Mouse (Mus musculus): ENCODE results near the gene Gm20503. TPM values are rescaled to one million over a fixed set of nuclear protein-coding genes. Genes with fewer than 3 reads are reported as not detected.

The Gm20503 gene
- 1 to 10 TPM in 1 of 2 experiments, not detected in 1; 6.5 TPM for total RNA-seq (2021)
- long read RNA-seq, partial matches to known transcripts, result 0 of 1 reads
- long read RNA-seq, other reads (novel, unspliced or antisense), result 1 of 1 reads

GRCm38 (mm10) chr4:59002948-59003805 is at the start of gene Gm20503:
TSS of gene Gm20503 (plus strand) at chr4:59003210.
- peak; percentile 86 to 92 for DNase-seq (ENCODE audit: low spot score in 2 of 2)

DNA sequence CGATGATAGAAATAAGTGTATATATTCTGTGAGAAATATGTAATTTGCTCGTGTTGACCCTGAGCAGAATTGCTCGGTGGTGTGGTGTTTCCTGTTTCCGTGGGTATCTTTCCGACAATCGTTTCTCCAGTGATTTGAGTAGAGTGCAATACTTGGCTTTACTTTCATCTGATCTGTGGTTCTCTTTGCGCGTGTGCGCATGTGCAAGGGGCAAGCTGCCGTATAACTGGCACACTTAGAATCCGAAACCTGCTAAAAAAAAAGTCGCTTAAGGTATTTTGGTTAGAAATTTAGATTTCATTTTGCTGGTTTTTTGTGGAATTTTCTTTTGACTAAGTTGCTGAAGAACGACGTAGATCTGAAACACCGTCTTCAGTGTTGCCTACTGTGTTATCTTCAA is 41.3 kb upstream of the Gm20503 start:
- DNase-seq (ENCODE audit: low spot score in 2 of 2), result no peak

GRCm38 (mm10) chr4:58963271-58963670 is 39.7 kb upstream of the Gm20503 start:
- DNase-seq (ENCODE audit: low spot score in 2 of 2), result no peak

DNA sequence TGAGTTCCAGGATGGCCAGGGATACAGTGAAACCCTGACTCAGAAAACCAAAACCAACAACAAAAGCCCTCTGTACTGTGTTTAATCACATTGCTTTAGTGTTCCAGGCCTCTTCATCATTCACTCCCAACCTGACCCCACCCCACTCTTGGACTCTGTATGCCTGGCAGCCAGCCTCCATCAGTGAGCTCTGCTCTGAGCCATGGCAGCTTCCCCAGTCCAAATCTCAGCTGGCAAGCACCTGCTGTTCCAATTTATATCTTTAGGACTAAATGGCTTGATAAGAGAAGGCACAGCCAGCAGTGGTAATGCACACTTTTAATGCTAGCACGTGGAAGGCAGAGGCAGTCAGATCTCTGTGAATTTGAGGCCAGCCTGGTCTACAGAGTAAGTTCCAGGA is 37.9 kb upstream of the Gm20503 start:
- DNase-seq (ENCODE audit: low spot score in 2 of 2), result no peak

- DNase-seq (ENCODE audit: low spot score in 2 of 2), result no peak
These were observed 32.3 kb upstream of the Gm20503 start for GRCm38 (mm10) chr4:58970678-58971077.

- no peak for DNase-seq (ENCODE audit: low spot score in 2 of 2)
These were observed 27.3 kb upstream of the Gm20503 start for GRCm38 (mm10) chr4:58975711-58976110.

- DNase-seq (ENCODE audit: low spot score in 2 of 2), result no peak
These were observed 21.6 kb upstream of the Gm20503 start for GRCm38 (mm10) chr4:58981421-58981820.

DNA sequence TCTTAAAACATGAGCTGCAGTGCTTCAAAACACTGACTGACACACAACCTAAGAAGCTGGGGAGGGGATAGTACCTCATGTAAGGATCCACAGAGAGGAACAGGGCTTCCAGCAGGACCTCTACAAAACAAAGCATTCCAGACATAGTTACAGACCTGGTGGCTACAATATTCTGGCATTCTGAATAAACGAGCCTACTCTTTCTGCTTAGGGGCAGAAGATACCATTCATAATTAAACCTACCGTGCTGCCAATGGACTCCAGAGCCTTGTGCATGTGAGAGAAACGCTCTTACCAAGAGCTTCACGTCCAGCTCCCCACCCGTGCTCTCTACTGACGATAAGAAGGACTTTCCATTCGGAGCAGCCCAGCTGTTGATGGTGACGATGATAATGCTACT is 20.2 kb upstream of the Gm20503 start:
- no peak for DNase-seq (ENCODE audit: low spot score in 2 of 2)

GRCm38 (mm10) chr4:58985157-58985648 is 17.8 kb upstream of the Gm20503 start:
- peak; percentile 88 to 89 for DNase-seq (ENCODE audit: low spot score in 2 of 2)

- DNase-seq (ENCODE audit: low spot score in 2 of 2), result peak; percentile 72 to 85
These were observed 16.3 kb upstream of the Gm20503 start, which contains the start of gene Ptgr1 for GRCm38 (mm10) chr4:58986540-58987190. TSS of gene Ptgr1 (minus strand) at chr4:58987119.

DNA sequence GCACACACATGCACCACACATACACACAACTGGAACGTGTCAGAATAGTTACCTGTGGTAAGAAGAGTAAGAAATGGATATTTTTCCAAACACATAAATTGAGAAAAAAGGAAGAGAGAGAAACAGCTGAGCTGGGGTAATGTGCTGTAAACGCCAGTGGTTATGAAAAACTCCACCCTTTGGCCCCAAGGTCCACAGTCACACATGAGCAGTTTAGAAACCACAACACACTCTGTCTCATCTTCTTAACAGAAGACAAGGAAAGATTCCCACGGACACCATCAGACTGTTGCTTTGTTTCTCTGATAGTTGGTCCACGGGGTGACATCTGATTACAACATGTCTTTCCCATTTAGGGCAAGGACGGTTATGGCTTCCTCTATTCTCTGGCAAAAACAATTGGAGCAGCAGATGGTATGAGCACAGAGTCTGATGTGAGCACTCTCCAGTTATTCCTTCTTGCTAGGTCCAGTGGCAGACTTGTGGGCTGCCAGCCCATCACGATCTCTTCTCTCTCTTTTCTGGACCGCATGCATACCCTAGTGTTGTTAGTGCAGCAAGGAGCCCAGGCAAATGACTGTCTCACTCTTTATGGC is 13.6 kb upstream of the Gm20503 start:
- no peak for DNase-seq (ENCODE audit: low spot score in 2 of 2)

DNA sequence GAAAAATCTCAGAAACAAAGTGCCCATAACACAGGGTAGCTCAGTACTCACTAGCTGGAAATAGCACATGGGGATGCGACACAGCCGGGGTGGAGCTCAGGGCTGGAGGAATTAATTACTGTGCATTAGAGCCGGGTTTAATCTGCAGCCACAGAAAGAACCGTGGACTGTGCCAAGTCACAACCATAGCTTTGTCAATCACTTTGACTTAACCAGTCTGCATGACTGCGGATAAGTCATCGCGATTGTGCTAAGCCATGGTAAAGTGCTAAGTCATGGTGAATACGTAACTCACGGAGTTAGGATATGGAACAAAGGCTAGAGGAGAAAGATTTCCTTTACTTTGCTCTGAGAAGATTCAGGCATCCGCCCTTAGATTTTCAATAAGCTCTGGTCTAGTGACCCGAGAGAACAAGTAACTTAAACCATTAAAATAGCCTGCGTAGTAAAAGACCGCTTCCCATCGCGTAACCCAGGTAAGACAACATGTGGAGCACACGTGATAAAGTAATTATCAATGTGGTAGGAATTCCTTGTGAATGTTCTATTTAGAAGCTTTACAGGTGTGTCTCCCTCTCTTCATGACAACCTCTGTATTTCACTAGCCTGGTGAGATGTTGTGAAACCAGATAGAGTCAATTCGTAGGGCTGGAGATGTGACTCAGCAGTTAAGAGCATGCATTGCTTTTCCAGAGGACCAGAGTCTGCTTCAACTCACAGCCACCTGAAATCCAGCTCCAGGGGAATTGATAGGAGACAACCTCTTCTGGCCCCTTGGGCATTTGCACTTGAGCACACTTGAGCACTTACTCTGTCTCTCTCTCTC is 12.2 kb upstream of the Gm20503 start:
- DNase-seq (ENCODE audit: low spot score in 2 of 2), result no peak

DNA sequence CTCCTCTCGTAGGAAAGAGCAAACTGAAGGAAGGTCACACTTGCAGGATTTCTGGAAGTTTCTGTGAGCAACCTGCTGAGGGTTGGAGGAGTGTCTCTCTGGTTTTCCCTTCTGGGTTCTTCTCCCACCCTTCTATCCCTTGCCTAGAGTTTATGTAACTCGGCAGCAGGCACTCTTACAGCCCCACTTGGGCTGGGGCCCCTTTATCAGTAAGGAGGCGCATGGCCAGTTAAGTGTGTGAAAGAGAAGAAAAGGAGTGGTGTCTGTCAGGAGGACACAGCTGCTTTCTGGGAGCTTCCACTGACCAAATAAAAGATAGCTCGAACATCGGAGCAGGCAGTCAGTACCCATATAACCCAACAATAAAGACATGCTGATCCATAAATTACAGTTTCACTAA is 10.8 kb upstream of the Gm20503 start:
- DNase-seq (ENCODE audit: low spot score in 2 of 2), result no peak

GRCm38 (mm10) chr4:58994762-58995161 is 8.2 kb upstream of the Gm20503 start, which contains the start of gene Dnajc25:
TSS of gene Dnajc25 (plus strand) at chr4:58995062.
- DNase-seq (ENCODE audit: low spot score in 2 of 2), result no peak

GRCm38 (mm10) chr4:58995251-58995693 is 7.7 kb upstream of the Gm20503 start:
- DNase-seq (ENCODE audit: low spot score in 2 of 2), result no peak

GRCm38 (mm10) chr4:58997081-58997480 is 5.9 kb upstream of the Gm20503 start:
- no peak for DNase-seq (ENCODE audit: low spot score in 2 of 2)

DNA sequence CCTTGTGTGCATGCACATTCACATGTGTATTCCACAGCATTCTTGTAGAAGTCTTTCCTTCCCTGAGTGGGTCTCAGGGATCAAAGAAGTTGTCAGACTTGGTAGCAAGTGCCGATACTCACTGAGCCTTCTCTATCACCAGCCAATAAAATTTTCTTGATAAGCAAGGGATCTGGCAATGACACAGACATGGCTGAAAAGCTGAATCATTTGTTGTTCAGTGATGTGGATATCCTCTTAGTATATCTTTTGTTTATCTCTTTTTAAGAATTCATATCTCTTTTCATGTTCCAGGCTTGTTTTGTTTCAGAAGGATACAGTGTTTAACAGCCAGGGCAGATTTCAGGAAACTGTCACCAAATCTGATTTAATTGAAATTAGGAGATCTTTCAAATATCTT is 4.3 kb upstream of the Gm20503 start:
- no peak for DNase-seq (ENCODE audit: low spot score in 2 of 2)

DNA sequence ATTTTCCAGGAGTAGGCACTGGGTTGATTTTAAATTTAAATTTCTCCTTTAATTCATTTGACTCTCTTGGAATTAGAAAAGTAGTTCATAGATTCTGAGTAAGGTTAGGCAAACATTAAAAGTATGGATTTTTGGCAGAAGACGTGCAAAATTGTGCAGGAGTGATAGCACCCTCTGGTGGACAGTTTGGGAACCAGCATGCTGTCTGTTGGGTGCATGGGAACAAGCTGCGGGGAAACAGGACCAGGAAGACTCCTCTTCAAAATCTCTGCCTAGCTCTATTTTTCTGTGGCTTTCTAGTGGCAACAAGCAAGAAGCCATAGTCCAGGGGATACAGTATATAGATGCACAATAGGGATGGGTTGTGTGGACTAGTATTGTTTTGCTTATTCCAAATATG is 3.3 kb upstream of the Gm20503 start:
- peak; percentile 80 to 81 for DNase-seq (ENCODE audit: low spot score in 2 of 2)

DNA sequence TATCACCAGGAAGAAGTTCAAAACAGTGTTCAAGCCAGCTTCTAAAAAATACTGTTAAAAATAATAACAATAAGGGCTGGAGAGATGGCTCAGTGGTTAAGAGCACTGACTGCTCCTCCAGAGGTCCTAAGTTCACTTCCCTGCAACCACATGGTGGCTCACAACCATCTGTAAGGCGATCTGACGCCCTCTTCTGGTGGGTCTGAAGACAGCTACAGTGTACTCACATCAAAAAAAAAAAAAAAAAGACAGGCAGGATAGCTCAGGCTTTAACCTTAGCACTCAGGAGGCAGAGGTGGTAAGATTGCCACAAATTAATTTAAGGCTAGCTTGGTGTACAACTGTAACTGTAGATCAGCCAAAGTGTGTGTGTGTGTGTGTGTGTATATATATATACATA is 2.4 kb upstream of the Gm20503 start:
- no peak for DNase-seq (ENCODE audit: low spot score in 2 of 2)

DNA sequence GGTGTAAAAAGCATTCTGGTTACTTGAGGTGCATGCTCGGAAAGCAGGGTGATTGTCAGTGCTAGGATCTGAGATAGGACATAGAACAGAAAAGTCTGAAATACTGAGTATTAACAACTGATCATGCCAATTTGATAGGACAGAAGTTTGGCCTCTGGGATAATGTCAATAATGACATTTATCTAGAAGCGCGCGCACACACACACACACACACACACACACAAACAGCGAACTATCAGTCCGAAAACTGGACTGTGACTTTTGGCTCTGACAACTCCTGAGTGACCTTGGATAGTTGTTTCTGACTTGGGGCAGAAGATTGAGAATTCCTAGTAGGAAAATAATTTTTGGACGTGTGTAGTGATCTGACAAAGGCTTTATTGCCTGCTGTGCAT is 793 bp downstream of the Gm20503 start:
- DNase-seq (ENCODE audit: low spot score in 2 of 2), result no peak

DNA sequence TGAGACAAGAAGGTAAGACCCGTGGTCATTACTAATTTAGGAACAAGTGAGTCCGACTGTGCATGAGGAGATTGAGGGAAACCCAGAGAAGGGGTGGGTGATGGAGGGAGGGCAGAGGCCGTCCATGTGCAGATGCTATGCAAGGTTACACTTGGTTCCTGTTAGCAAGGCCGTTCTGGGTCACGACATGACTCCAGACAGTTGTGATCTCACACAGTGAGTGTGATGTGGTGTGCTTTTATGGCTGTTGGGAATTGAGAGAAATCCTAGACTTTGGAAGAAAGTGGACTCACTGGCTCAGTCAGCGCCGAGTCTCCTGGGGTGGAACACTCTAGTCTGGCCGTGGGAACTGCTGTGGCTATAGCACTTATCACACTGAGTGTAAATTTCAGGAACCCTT is 3.2 kb downstream of the Gm20503 start:
- DNase-seq (ENCODE audit: low spot score in 2 of 2), result no peak

All from layer of hippocampus, postnatal 10 days (tissue).